Mouse (Mus musculus): ENCODE results near the gene Tmem123. TPM values are rescaled to one million over a fixed set of nuclear protein-coding genes. Genes with fewer than 3 reads are reported as not detected.

Tmem123 gene
- 139 and 150 TPM in 2 replicates for polyA plus RNA-seq (2015; fragmentation: Nextera tagmentation; extraction: Ambion mirVana)

GRCm38 (mm10) chr9:7763614-7764300, at the start of gene Tmem123:
TSS of gene Tmem123 (plus strand) at chr9:7764041.
- peaks cover 13% of the 10 kb centered on the region; the same call in 1 of the 2 replicates for H3K4me1 ChIP-seq (ENCODE audit: control insufficient read depth, insufficient read depth, low read length)
- H3K9me3 ChIP-seq (replicated peaks; ENCODE audit: control insufficient read depth, low read length), result peaks cover 4% of the 10 kb centered on the region; the same call in 1 of the 2 replicates
- no peaks in the 10 kb centered on the region for H3K27me3 ChIP-seq (ENCODE audit: control insufficient read depth, insufficient read depth, low read length)
- peak; percentile 98 for ATAC-seq (ENCODE audit: insufficient read depth, low FRiP score)
- under 1% methylated on average over 52 of the region's 52 CpGs for WGBS
- H3K4me3 ChIP-seq (replicated peaks; ENCODE audit: low read length), result peak within 1 kb of the TSS; percentile 79
- H3K36me3 ChIP-seq (ENCODE audit: control insufficient read depth, insufficient read depth, low read length), result no peaks in the 10 kb centered on the region
- H3K4me2 ChIP-seq (ENCODE audit: low read depth, low read length), result peak within 1 kb of the TSS; percentile 55
- H3K9ac ChIP-seq (ENCODE audit: low read length), result peak within 1 kb of the TSS; percentile 91
- H3K27ac ChIP-seq (ENCODE audit: low read length), result peak within 1 kb of the TSS; percentile 92

- Histone ChIP-seq H3K27me3 (ENCODE audit: control insufficient read depth, insufficient read depth, low read length) (no peaks in the 10 kb centered on the region), H3K4me2 (ENCODE audit: low read depth, low read length) (no peak overlapping the region), H3K36me3 (ENCODE audit: control insufficient read depth, insufficient read depth, low read length) (no peaks in the 10 kb centered on the region), H3K9me3 (replicated peaks; ENCODE audit: control insufficient read depth, low read length) (no peaks in the 10 kb centered on the region), H3K4me1 (ENCODE audit: control insufficient read depth, insufficient read depth, low read length) (no peaks in the 10 kb centered on the region), H3K4me3 (replicated peaks; ENCODE audit: low read length) (no peak overlapping the region), H3K27ac (ENCODE audit: low read length) (no peak overlapping the region), H3K9ac (ENCODE audit: low read length) (no peak overlapping the region)
- ATAC-seq (ENCODE audit: insufficient read depth, low FRiP score), result no peak
- WGBS, result 27% methylated on average over 4 of the region's 4 CpGs
These were observed 49.6 kb upstream of the Tmem123 start for GRCm38 (mm10) chr9:7714062-7714907.

GRCm38 (mm10) chr9:7714908-7715175, 49.0 kb upstream of the Tmem123 start:
- Histone ChIP-seq H3K36me3 (ENCODE audit: control insufficient read depth, insufficient read depth, low read length) (no peaks in the 10 kb centered on the region), H3K27me3 (ENCODE audit: control insufficient read depth, insufficient read depth, low read length) (no peaks in the 10 kb centered on the region), H3K4me1 (ENCODE audit: control insufficient read depth, insufficient read depth, low read length) (no peaks in the 10 kb centered on the region), H3K9me3 (replicated peaks; ENCODE audit: control insufficient read depth, low read length) (no peaks in the 10 kb centered on the region), H3K9ac (ENCODE audit: low read length) (no peak overlapping the region), H3K27ac (ENCODE audit: low read length) (no peak overlapping the region), H3K4me2 (ENCODE audit: low read depth, low read length) (no peak overlapping the region), H3K4me3 (replicated peaks; ENCODE audit: low read length) (no peak overlapping the region)
- ATAC-seq (ENCODE audit: insufficient read depth, low FRiP score), result no peak
- 56% methylated on average over 2 of the region's 2 CpGs for WGBS

GRCm38 (mm10) chr9:7721543-7721942, 42.3 kb upstream of the Tmem123 start:
- H3K9ac ChIP-seq (ENCODE audit: low read length), result no peak overlapping the region
- H3K27me3 ChIP-seq (ENCODE audit: control insufficient read depth, insufficient read depth, low read length), result no peaks in the 10 kb centered on the region
- peak overlapping the region; percentile 62; the same call in 1 of the 2 replicates for H3K27ac ChIP-seq (ENCODE audit: low read length)
- 80% methylated on average over 1 of the region's 1 CpGs for WGBS
- no peak overlapping the region for H3K4me3 ChIP-seq (replicated peaks; ENCODE audit: low read length)
- H3K36me3 ChIP-seq (ENCODE audit: control insufficient read depth, insufficient read depth, low read length), result no peaks in the 10 kb centered on the region
- ATAC-seq (ENCODE audit: insufficient read depth, low FRiP score), result peak; percentile 29; the same call in 1 of the 2 replicates
- H3K4me2 ChIP-seq (ENCODE audit: low read depth, low read length), result no peak overlapping the region
- H3K4me1 ChIP-seq (ENCODE audit: control insufficient read depth, insufficient read depth, low read length), result no peaks in the 10 kb centered on the region
- no peaks in the 10 kb centered on the region for H3K9me3 ChIP-seq (replicated peaks; ENCODE audit: control insufficient read depth, low read length)

GRCm38 (mm10) chr9:7728997-7729396, 34.8 kb upstream of the Tmem123 start:
- H3K27me3 ChIP-seq (ENCODE audit: control insufficient read depth, insufficient read depth, low read length), result no peaks in the 10 kb centered on the region
- no peak overlapping the region for H3K4me2 ChIP-seq (ENCODE audit: low read depth, low read length)
- H3K9me3 ChIP-seq (replicated peaks; ENCODE audit: control insufficient read depth, low read length), result no peaks in the 10 kb centered on the region
- no peaks in the 10 kb centered on the region for H3K36me3 ChIP-seq (ENCODE audit: control insufficient read depth, insufficient read depth, low read length)
- no peak overlapping the region for H3K27ac ChIP-seq (ENCODE audit: low read length)
- no peak overlapping the region for H3K4me3 ChIP-seq (replicated peaks; ENCODE audit: low read length)
- WGBS, result 79% methylated on average over 4 of the region's 4 CpGs
- no peaks in the 10 kb centered on the region for H3K4me1 ChIP-seq (ENCODE audit: control insufficient read depth, insufficient read depth, low read length)
- H3K9ac ChIP-seq (ENCODE audit: low read length), result no peak overlapping the region
- ATAC-seq (ENCODE audit: insufficient read depth, low FRiP score), result no peak

GRCm38 (mm10) chr9:7742696-7743095, 21.1 kb upstream of the Tmem123 start:
- Histone ChIP-seq H3K4me2 (ENCODE audit: low read depth, low read length) (no peak overlapping the region), H3K4me1 (ENCODE audit: control insufficient read depth, insufficient read depth, low read length) (no peaks in the 10 kb centered on the region), H3K4me3 (replicated peaks; ENCODE audit: low read length) (no peak overlapping the region), H3K9me3 (replicated peaks; ENCODE audit: control insufficient read depth, low read length) (no peaks in the 10 kb centered on the region), H3K27ac (ENCODE audit: low read length) (no peak overlapping the region), H3K36me3 (ENCODE audit: control insufficient read depth, insufficient read depth, low read length) (no peaks in the 10 kb centered on the region), H3K27me3 (ENCODE audit: control insufficient read depth, insufficient read depth, low read length) (no peaks in the 10 kb centered on the region), H3K9ac (ENCODE audit: low read length) (no peak overlapping the region)
- WGBS, result 76% methylated on average over 1 of the region's 1 CpGs
- no peak for ATAC-seq (ENCODE audit: insufficient read depth, low FRiP score)

- Histone ChIP-seq H3K27ac (ENCODE audit: low read length) (no peak overlapping the region), H3K27me3 (ENCODE audit: control insufficient read depth, insufficient read depth, low read length) (no peaks in the 10 kb centered on the region), H3K4me1 (ENCODE audit: control insufficient read depth, insufficient read depth, low read length) (no peaks in the 10 kb centered on the region), H3K9me3 (replicated peaks; ENCODE audit: control insufficient read depth, low read length) (no peaks in the 10 kb centered on the region), H3K9ac (ENCODE audit: low read length) (no peak overlapping the region), H3K4me3 (replicated peaks; ENCODE audit: low read length) (no peak overlapping the region), H3K4me2 (ENCODE audit: low read depth, low read length) (no peak overlapping the region), H3K36me3 (ENCODE audit: control insufficient read depth, insufficient read depth, low read length) (no peaks in the 10 kb centered on the region)
- ATAC-seq (ENCODE audit: insufficient read depth, low FRiP score), result no peak
- WGBS, result 55% methylated on average over 1 of the region's 1 CpGs
These were observed 19.7 kb upstream of the Tmem123 start for GRCm38 (mm10) chr9:7744156-7744555.

GRCm38 (mm10) chr9:7748881-7749280, 15.0 kb upstream of the Tmem123 start:
- no peaks in the 10 kb centered on the region for H3K4me1 ChIP-seq (ENCODE audit: control insufficient read depth, insufficient read depth, low read length)
- 76% methylated on average over 3 of the region's 3 CpGs for WGBS

GRCm38 (mm10) chr9:7749537-7749936, 14.3 kb upstream of the Tmem123 start:
- Histone ChIP-seq H3K27ac (ENCODE audit: low read length) (no peak overlapping the region), H3K9ac (ENCODE audit: low read length) (no peak overlapping the region), H3K4me2 (ENCODE audit: low read depth, low read length) (no peak overlapping the region), H3K27me3 (ENCODE audit: control insufficient read depth, insufficient read depth, low read length) (no peaks in the 10 kb centered on the region), H3K4me1 (ENCODE audit: control insufficient read depth, insufficient read depth, low read length) (no peaks in the 10 kb centered on the region), H3K9me3 (replicated peaks; ENCODE audit: control insufficient read depth, low read length) (no peaks in the 10 kb centered on the region), H3K4me3 (replicated peaks; ENCODE audit: low read length) (no peak overlapping the region), H3K36me3 (ENCODE audit: control insufficient read depth, insufficient read depth, low read length) (no peaks in the 10 kb centered on the region)
- ATAC-seq (ENCODE audit: insufficient read depth, low FRiP score), result no peak
- WGBS, result 65% methylated on average over 4 of the region's 4 CpGs

More at GRCm38 (mm10) chr9:7748881-7749280, 15.0 kb upstream of the Tmem123 start:
- Histone ChIP-seq H3K9me3 (replicated peaks; ENCODE audit: control insufficient read depth, low read length) (no peaks in the 10 kb centered on the region), H3K36me3 (ENCODE audit: control insufficient read depth, insufficient read depth, low read length) (no peaks in the 10 kb centered on the region), H3K27me3 (ENCODE audit: control insufficient read depth, insufficient read depth, low read length) (no peaks in the 10 kb centered on the region), H3K9ac (ENCODE audit: low read length) (no peak overlapping the region), H3K27ac (ENCODE audit: low read length) (no peak overlapping the region), H3K4me3 (replicated peaks; ENCODE audit: low read length) (no peak overlapping the region), H3K4me2 (ENCODE audit: low read depth, low read length) (no peak overlapping the region)
- ATAC-seq (ENCODE audit: insufficient read depth, low FRiP score), result no peak

Measured in stomach, embryonic 16.5 days (tissue).